Mouse (Mus musculus) G1E-ER4 (cell line): Measurements from ENCODE around the gene Cox5b. TPM values are rescaled to one million over a fixed set of nuclear protein-coding genes. Genes with fewer than 3 reads are reported as not detected.

Experiments used
- GATA1 ChIP-seq: IDR thresholded peaks from one replicate; pipeline ENCODE4 v1.8.0; 2012; ENCODE audit warnings: low read length, inconsistent platforms
- polyA plus RNA-seq: library from polyadenylated mRNA; stranded (reverse); fragments of >175 nt; gene quantifications from 2 replicates; pipeline ENCODE4 v1.2.3, GENCODE M21; 2012

Cox5b gene
- polyA plus RNA-seq, 1 experiment: 2,433 TPM

- TF ChIP-seq GATA1: no peak
These were observed 32.2 kb downstream of the Cox5b start for GRCm38 (mm10) chr1:36723146-36724056.

GRCm38 (mm10) chr1:36724057-36724431 lies 32.8 kb downstream of the Cox5b start:
- no peak for TF ChIP-seq GATA1

- no peak for TF ChIP-seq GATA1
These were observed 46.1 kb downstream of the Cox5b start for GRCm38 (mm10) chr1:36737300-36737699.

GRCm38 (mm10) chr1:36739231-36739630 lies 48.0 kb downstream of the Cox5b start:
- no peak for TF ChIP-seq GATA1

GRCm38 (mm10) chr1:36743046-36743445 lies 51.8 kb downstream of the Cox5b start:
- no peak for TF ChIP-seq GATA1

Other genes with a start within 250 kb of the Cox5b start
- 11.6 and 12.8 TPM in 2 replicates for gene Lman2l, start 246.2 kb upstream of the Cox5b start, polyA plus RNA-seq
- 1.3 and 2.1 TPM in 2 replicates for gene Cnnm4, start 219.8 kb upstream of the Cox5b start, polyA plus RNA-seq
- 22.7 and 24.8 TPM in 2 replicates for gene Cnnm3, start 179.6 kb upstream of the Cox5b start, polyA plus RNA-seq
- 10.6 and 13.0 TPM in 2 replicates for gene Ankrd23, start 154.6 kb upstream of the Cox5b start, polyA plus RNA-seq
- gene Gm42417, start 152.0 kb upstream of the Cox5b start, polyA plus RNA-seq: 0.24 TPM in 1 of 2 replicates, not detected in the other
- 17.9 and 23.3 TPM in 2 replicates for gene Ankrd39, start 144.0 kb upstream of the Cox5b start, polyA plus RNA-seq
- not detected in 2 replicates for gene Sema4c, start 133.1 kb upstream of the Cox5b start, polyA plus RNA-seq
- not detected in 2 replicates for gene Fam178b, start 8.3 kb upstream of the Cox5b start, polyA plus RNA-seq
- gene 4933424G06Rik, start 18.7 kb downstream of the Cox5b start, polyA plus RNA-seq: not detected in 2 replicates
- gene Actr1b, start 23.0 kb downstream of the Cox5b start, polyA plus RNA-seq: 99.1 and 103 TPM in 2 replicates
- gene Zap70, start 70.3 kb downstream of the Cox5b start, polyA plus RNA-seq: not detected in 2 replicates